Mouse (Mus musculus): ENCODE results near the gene Rmnd1.

DNA sequence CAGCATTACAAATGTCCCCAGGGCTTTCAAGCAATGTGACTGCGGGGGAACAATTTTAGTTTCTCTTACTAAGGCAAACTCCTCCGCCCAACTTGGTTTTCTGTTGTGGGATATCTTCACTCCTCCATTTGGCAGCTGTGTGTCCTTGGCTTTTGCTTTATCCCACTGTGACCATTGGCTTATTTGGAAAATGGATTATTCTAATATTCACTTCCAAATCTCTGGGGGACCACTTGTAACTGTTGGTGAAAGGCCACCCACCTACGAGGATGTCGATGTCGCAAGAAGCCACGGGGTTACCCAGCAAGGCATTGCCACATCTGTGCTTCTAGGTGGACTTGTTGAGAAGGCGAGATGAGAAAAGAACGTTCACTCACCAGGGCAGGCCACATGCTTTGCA is 49.5 kb upstream of the Rmnd1 start:
- no peak for TF ChIP-seq CTCF (IDR thresholded peaks at IDR 0.05; ENCODE audit: low read depth, low read length)
- no peak for TF ChIP-seq POLR2A (IDR thresholded peaks at IDR 0.05; ENCODE audit: borderline replicate concordance, low read depth, low read length)
